Mouse (Mus musculus) heart, postnatal 0 days (tissue): ENCODE data around the gene Nuf2.

ENCODE experiments used
- CTCF ChIP-seq: IDR thresholded peaks from 2 replicates; pipeline ENCODE4 v1.5.1; 2016; ENCODE audit warnings: antibody characterized with exemption, control low read depth, low read depth
- EP300 ChIP-seq: IDR thresholded peaks from 2 replicates; pipeline ENCODE4 v1.6.1; 2016; ENCODE audit warnings: antibody characterized with exemption, low read depth

GRCm38 (mm10) chr1:169529996-169530518 lies 1.2 kb downstream of the Nuf2 start:
- TF ChIP-seq CTCF (no peak), EP300 (no peak)
